Mouse (Mus musculus): Measurements from ENCODE around the gene Dph1. TPM values are rescaled to one million over a fixed set of nuclear protein-coding genes. Genes with fewer than 3 reads are reported as not detected.

The Dph1 gene
- polyA plus RNA-seq, 1 experiment from 2014 or later: 10.6 TPM

- Histone ChIP-seq H3K4me3 (ENCODE audit: low read depth, low read length) (no peak overlapping the region), H3K4me2 (ENCODE audit: low read depth, low read length) (peak overlapping the region; percentile 21), H3K27me3 (ENCODE audit: control insufficient read depth, insufficient read depth, low read depth, low read length) (peaks cover 3% of the 10 kb centered on the region), H3K36me3 (ENCODE audit: control insufficient read depth, insufficient read depth) (no peaks in the 10 kb centered on the region), H3K9me3 (replicated peaks; ENCODE audit: control insufficient read depth, low read length) (no peaks in the 10 kb centered on the region), H3K27ac (ENCODE audit: low read length) (peak overlapping the region; percentile 60), H3K4me1 (ENCODE audit: control insufficient read depth, low read depth, low read length) (peaks cover 49% of the 10 kb centered on the region), H3K9ac (ENCODE audit: low read depth, low read length) (0 out of 2 replicates have a peak overlapping the region, but pooled peaks have one; percentile 3)
- 29% methylated on average over 4 of the region's 4 CpGs for WGBS (ENCODE audit: insufficient replicate concordance)
- ATAC-seq (ENCODE audit: low read depth): peak; percentile 74
Measured at GRCm38 (mm10) chr11:75210093-75210492, 19.1 kb upstream of the Dph1 start.

GRCm38 (mm10) chr11:75209363-75209762 lies 18.3 kb upstream of the Dph1 start:
- no peak overlapping the region for H3K4me3 ChIP-seq (ENCODE audit: low read depth, low read length)
- H3K36me3 ChIP-seq (ENCODE audit: control insufficient read depth, insufficient read depth): no peaks in the 10 kb centered on the region
- no peaks in the 10 kb centered on the region for H3K9me3 ChIP-seq (replicated peaks; ENCODE audit: control insufficient read depth, low read length)
- H3K4me1 ChIP-seq (ENCODE audit: control insufficient read depth, low read depth, low read length): peaks cover 46% of the 10 kb centered on the region
- H3K27ac ChIP-seq (ENCODE audit: low read length): peak overlapping the region; percentile 10
- no peak for ATAC-seq (ENCODE audit: low read depth)
- WGBS (ENCODE audit: insufficient replicate concordance): 50% methylated on average over 4 of the region's 4 CpGs
- no peak overlapping the region for H3K9ac ChIP-seq (ENCODE audit: low read depth, low read length)
- H3K4me2 ChIP-seq (ENCODE audit: low read depth, low read length): no peak overlapping the region
- no peaks in the 10 kb centered on the region; the same call in 1 of the 2 replicates for H3K27me3 ChIP-seq (ENCODE audit: control insufficient read depth, insufficient read depth, low read depth, low read length)

- Histone ChIP-seq H3K4me3 (ENCODE audit: low read depth, low read length) (no peak overlapping the region), H3K9me3 (replicated peaks; ENCODE audit: control insufficient read depth, low read length) (no peaks in the 10 kb centered on the region), H3K4me1 (ENCODE audit: control insufficient read depth, low read depth, low read length) (peaks cover 33% of the 10 kb centered on the region), H3K9ac (ENCODE audit: low read depth, low read length) (no peak overlapping the region), H3K27ac (ENCODE audit: low read length) (no peak overlapping the region), H3K36me3 (ENCODE audit: control insufficient read depth, insufficient read depth) (no peaks in the 10 kb centered on the region), H3K27me3 (ENCODE audit: control insufficient read depth, insufficient read depth, low read depth, low read length) (no peaks in the 10 kb centered on the region), H3K4me2 (ENCODE audit: low read depth, low read length) (no peak overlapping the region)
- ATAC-seq (ENCODE audit: low read depth): no peak
- 74% methylated on average over 4 of the region's 4 CpGs for WGBS (ENCODE audit: insufficient replicate concordance)
Measured at GRCm38 (mm10) chr11:75206347-75206746, 15.3 kb upstream of the Dph1 start.

- Histone ChIP-seq H3K4me2 (ENCODE audit: low read depth, low read length) (no peak overlapping the region), H3K4me3 (ENCODE audit: low read depth, low read length) (no peak overlapping the region), H3K27me3 (ENCODE audit: control insufficient read depth, insufficient read depth, low read depth, low read length) (no peaks in the 10 kb centered on the region), H3K9ac (ENCODE audit: low read depth, low read length) (no peak overlapping the region), H3K36me3 (ENCODE audit: control insufficient read depth, insufficient read depth) (no peaks in the 10 kb centered on the region), H3K4me1 (ENCODE audit: control insufficient read depth, low read depth, low read length) (peaks cover 14% of the 10 kb centered on the region), H3K27ac (ENCODE audit: low read length) (no peak overlapping the region), H3K9me3 (replicated peaks; ENCODE audit: control insufficient read depth, low read length) (no peaks in the 10 kb centered on the region)
- ATAC-seq (ENCODE audit: low read depth): no peak
- WGBS (ENCODE audit: insufficient replicate concordance): 31% methylated on average over 9 of the region's 9 CpGs
Measured at GRCm38 (mm10) chr11:75204472-75204871, 13.4 kb upstream of the Dph1 start.

- Histone ChIP-seq H3K27me3 (ENCODE audit: control insufficient read depth, insufficient read depth, low read depth, low read length) (no peaks in the 10 kb centered on the region), H3K27ac (ENCODE audit: low read length) (no peak overlapping the region), H3K9me3 (replicated peaks; ENCODE audit: control insufficient read depth, low read length) (no peaks in the 10 kb centered on the region), H3K4me3 (ENCODE audit: low read depth, low read length) (no peak overlapping the region), H3K4me1 (ENCODE audit: control insufficient read depth, low read depth, low read length) (peaks cover 8% of the 10 kb centered on the region), H3K36me3 (ENCODE audit: control insufficient read depth, insufficient read depth) (no peaks in the 10 kb centered on the region), H3K9ac (ENCODE audit: low read depth, low read length) (no peak overlapping the region), H3K4me2 (ENCODE audit: low read depth, low read length) (no peak overlapping the region)
- 73% methylated on average over 4 of the region's 4 CpGs for WGBS (ENCODE audit: insufficient replicate concordance)
- ATAC-seq (ENCODE audit: low read depth): no peak
Measured at GRCm38 (mm10) chr11:75203926-75204325, 12.9 kb upstream of the Dph1 start.

- peaks cover 5% of the 10 kb centered on the region for H3K4me1 ChIP-seq (ENCODE audit: control insufficient read depth, low read depth, low read length)
- H3K36me3 ChIP-seq (ENCODE audit: control insufficient read depth, insufficient read depth): no peaks in the 10 kb centered on the region
- H3K4me3 ChIP-seq (ENCODE audit: low read depth, low read length): no peak overlapping the region
- no peak overlapping the region for H3K4me2 ChIP-seq (ENCODE audit: low read depth, low read length)
- H3K27me3 ChIP-seq (ENCODE audit: control insufficient read depth, insufficient read depth, low read depth, low read length): peaks cover 7% of the 10 kb centered on the region
- no peak for ATAC-seq (ENCODE audit: low read depth)
- H3K9me3 ChIP-seq (replicated peaks; ENCODE audit: control insufficient read depth, low read length): no peaks in the 10 kb centered on the region
- H3K9ac ChIP-seq (ENCODE audit: low read depth, low read length): no peak overlapping the region
- 54% methylated on average over 8 of the region's 8 CpGs for WGBS (ENCODE audit: insufficient replicate concordance)
- no peak overlapping the region for H3K27ac ChIP-seq (ENCODE audit: low read length)
Measured at GRCm38 (mm10) chr11:75201721-75202120, 10.7 kb upstream of the Dph1 start.

GRCm38 (mm10) chr11:75200935-75201334 lies 9.9 kb upstream of the Dph1 start:
- no peak for ATAC-seq (ENCODE audit: low read depth)
- 79% methylated on average over 12 of the region's 12 CpGs for WGBS (ENCODE audit: insufficient replicate concordance)
- H3K4me1 ChIP-seq (ENCODE audit: control insufficient read depth, low read depth, low read length): peaks cover 5% of the 10 kb centered on the region
- no peaks in the 10 kb centered on the region for H3K9me3 ChIP-seq (replicated peaks; ENCODE audit: control insufficient read depth, low read length)
- H3K27ac ChIP-seq (ENCODE audit: low read length): no peak overlapping the region
- no peak overlapping the region for H3K4me3 ChIP-seq (ENCODE audit: low read depth, low read length)
- H3K9ac ChIP-seq (ENCODE audit: low read depth, low read length): no peak overlapping the region
- H3K36me3 ChIP-seq (ENCODE audit: control insufficient read depth, insufficient read depth): no peaks in the 10 kb centered on the region
- H3K4me2 ChIP-seq (ENCODE audit: low read depth, low read length): no peak overlapping the region
- H3K27me3 ChIP-seq (ENCODE audit: control insufficient read depth, insufficient read depth, low read depth, low read length): peaks cover 14% of the 10 kb centered on the region

GRCm38 (mm10) chr11:75199951-75200350 lies 8.9 kb upstream of the Dph1 start:
- Histone ChIP-seq H3K27me3 (ENCODE audit: control insufficient read depth, insufficient read depth, low read depth, low read length) (peaks cover 24% of the 10 kb centered on the region), H3K27ac (ENCODE audit: low read length) (no peak overlapping the region), H3K4me3 (ENCODE audit: low read depth, low read length) (no peak overlapping the region), H3K36me3 (ENCODE audit: control insufficient read depth, insufficient read depth) (no peaks in the 10 kb centered on the region), H3K4me1 (ENCODE audit: control insufficient read depth, low read depth, low read length) (peaks cover 7% of the 10 kb centered on the region), H3K9me3 (replicated peaks; ENCODE audit: control insufficient read depth, low read length) (no peaks in the 10 kb centered on the region), H3K9ac (ENCODE audit: low read depth, low read length) (no peak overlapping the region), H3K4me2 (ENCODE audit: low read depth, low read length) (no peak overlapping the region)
- WGBS (ENCODE audit: insufficient replicate concordance): 48% methylated on average over 5 of the region's 5 CpGs
- ATAC-seq (ENCODE audit: low read depth): no peak

GRCm38 (mm10) chr11:75198792-75199191 lies 7.8 kb upstream of the Dph1 start:
- H3K27me3 ChIP-seq (ENCODE audit: control insufficient read depth, insufficient read depth, low read depth, low read length): peaks cover 36% of the 10 kb centered on the region

More at GRCm38 (mm10) chr11:75198792-75199191, 7.8 kb upstream of the Dph1 start:
- Histone ChIP-seq H3K4me1 (ENCODE audit: control insufficient read depth, low read depth, low read length) (peaks cover 15% of the 10 kb centered on the region), H3K4me3 (ENCODE audit: low read depth, low read length) (no peak overlapping the region), H3K9ac (ENCODE audit: low read depth, low read length) (no peak overlapping the region), H3K4me2 (ENCODE audit: low read depth, low read length) (no peak overlapping the region), H3K27ac (ENCODE audit: low read length) (no peak overlapping the region), H3K9me3 (replicated peaks; ENCODE audit: control insufficient read depth, low read length) (no peaks in the 10 kb centered on the region), H3K36me3 (ENCODE audit: control insufficient read depth, insufficient read depth) (no peaks in the 10 kb centered on the region)
- no peak for ATAC-seq (ENCODE audit: low read depth)
- 64% methylated on average over 4 of the region's 4 CpGs for WGBS (ENCODE audit: insufficient replicate concordance)

Measured in liver, embryonic 16.5 days (tissue).